Mouse (Mus musculus) liver, embryonic 15.5 days (tissue): ENCODE measurements around the gene Cdpf1. TPM values are rescaled to one million over a fixed set of nuclear protein-coding genes. Genes with fewer than 3 reads are reported as not detected.

Experiments
- ATAC-seq: fragments of 200-750 bp; cut with Nextera tagmentation; 2 replicates; pipeline ENCODE4 v1.8.0; 2017; ENCODE audit warnings: moderate number of reproducible peaks, mild to moderate bottlenecking, moderate library complexity; ENCODE audit not compliant: insufficient read depth
- H3K27ac ChIP-seq: fragments of 300-500 bp; sonication (generic); replicated peaks from 2 replicates; pipeline ENCODE4 v1.5.1; 2015; ENCODE audit warnings: mild to moderate bottlenecking, inconsistent platforms
- H3K27me3 ChIP-seq: fragments of 300-500 bp; sonication (generic); 2 replicates; pipeline ENCODE4 v1.6.1; 2015; ENCODE audit warnings: mild to moderate bottlenecking, inconsistent platforms
- H3K36me3 ChIP-seq: fragments of 300-500 bp; sonication (generic); replicated peaks from 2 replicates; pipeline ENCODE4 v1.6.1; 2015; ENCODE audit warnings: moderate library complexity, mild to moderate bottlenecking, inconsistent platforms
- H3K4me1 ChIP-seq: fragments of 300-500 bp; sonication (generic); replicated peaks from 2 replicates; pipeline ENCODE4 v1.6.1; 2015; ENCODE audit warnings: inconsistent platforms
- H3K4me2 ChIP-seq: fragments of 300-500 bp; sonication (generic); 2 replicates; pipeline ENCODE4 v1.6.1; 2015; ENCODE audit warnings: moderate library complexity, mild to moderate bottlenecking, inconsistent platforms
- H3K4me3 ChIP-seq: fragments of 300-500 bp; sonication (generic); replicated peaks from 2 replicates; pipeline ENCODE4 v1.5.1; 2015; ENCODE audit warnings: mild to moderate bottlenecking, inconsistent platforms
- H3K9ac ChIP-seq: fragments of 300-500 bp; sonication (generic); 2 replicates; pipeline ENCODE4 v1.6.1; 2015; ENCODE audit warnings: moderate library complexity, mild to moderate bottlenecking, inconsistent platforms
- H3K9me3 ChIP-seq: fragments of 300-500 bp; sonication (generic); replicated peaks from 2 replicates; pipeline ENCODE4 v1.6.1; 2016; ENCODE audit warnings: inconsistent platforms
- WGBS: fragments of 180-500 bp; shearing (Covaris S2); methylation state at CpG from one replicate; pipeline ENCODE4 v1.1.7; 2015; ENCODE audit warnings: mixed read lengths; ENCODE audit not compliant: insufficient replicate concordance; 5-methylcytosine and 5-hydroxymethylcytosine counted together
- polyA plus RNA-seq: library from polyadenylated mRNA; unstranded; fragments of >200 nt; fragmentation: Nextera tagmentation; extraction: Ambion mirVana; gene quantifications from 2 replicates; pipeline ENCODE4 v1.2.1, GENCODE M21; 2015

The Cdpf1 gene
- polyA plus RNA-seq, 1 experiment from 2014 or later = 20.9 TPM

DNA sequence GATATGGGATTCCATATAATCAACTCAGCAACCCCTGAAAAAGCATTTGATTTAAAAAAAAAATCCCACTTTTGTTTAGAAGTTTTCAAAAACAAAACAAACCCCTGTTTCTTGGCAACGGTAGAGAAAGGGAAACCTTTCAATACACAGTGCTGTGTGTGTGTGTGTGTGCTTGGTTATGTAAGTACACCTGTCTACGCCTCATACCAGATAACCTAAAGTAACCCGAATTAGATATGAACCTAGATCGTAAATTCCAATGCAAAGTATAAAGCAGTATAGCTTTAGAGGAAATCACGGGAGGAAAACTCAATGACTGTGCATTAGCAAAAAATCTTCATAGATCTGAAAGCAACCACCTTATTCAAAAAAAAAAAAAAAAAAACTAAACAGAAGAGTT, 44.8 kb downstream of the Cdpf1 start:
- Histone ChIP-seq H3K9ac (no peak overlapping the region), H3K4me1 (no peaks in the 10 kb centered on the region; the same call in 1 of the 2 replicates), H3K4me3 (no peak overlapping the region), H3K27me3 (no peaks in the 10 kb centered on the region), H3K4me2 (no peak overlapping the region), H3K27ac (no peak overlapping the region), H3K9me3 (no peaks in the 10 kb centered on the region), H3K36me3 (no peaks in the 10 kb centered on the region)
- ATAC-seq = no peak
- WGBS = 64% methylated on average over 5 of the region's 5 CpGs

DNA sequence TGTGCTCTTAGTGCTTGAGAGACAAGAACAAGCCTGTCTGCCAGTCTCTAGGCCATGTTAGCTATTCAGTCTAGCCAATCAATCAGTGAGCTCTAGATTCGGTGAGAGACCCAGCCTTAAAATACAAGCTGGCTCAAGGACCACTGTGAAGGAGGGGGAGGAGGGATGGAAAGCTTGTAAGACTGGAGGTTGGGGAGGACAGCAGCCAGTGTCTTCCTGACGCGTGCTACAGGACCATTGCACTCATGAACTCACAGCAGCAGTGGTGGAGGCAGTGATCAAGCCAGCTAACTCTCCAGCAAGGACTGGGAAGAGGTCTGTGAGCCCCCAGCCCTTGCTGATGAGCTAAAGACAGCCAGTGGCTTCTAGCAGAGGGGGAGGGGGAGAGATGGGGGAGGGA, 46.5 kb downstream of the Cdpf1 start:
- Histone ChIP-seq H3K9me3 (no peaks in the 10 kb centered on the region), H3K4me1 (no peaks in the 10 kb centered on the region), H3K27ac (no peak overlapping the region), H3K9ac (no peak overlapping the region), H3K36me3 (no peaks in the 10 kb centered on the region), H3K27me3 (no peaks in the 10 kb centered on the region), H3K4me3 (no peak overlapping the region), H3K4me2 (no peak overlapping the region)
- ATAC-seq = no peak
- 42% methylated on average over 3 of the region's 3 CpGs for WGBS

DNA sequence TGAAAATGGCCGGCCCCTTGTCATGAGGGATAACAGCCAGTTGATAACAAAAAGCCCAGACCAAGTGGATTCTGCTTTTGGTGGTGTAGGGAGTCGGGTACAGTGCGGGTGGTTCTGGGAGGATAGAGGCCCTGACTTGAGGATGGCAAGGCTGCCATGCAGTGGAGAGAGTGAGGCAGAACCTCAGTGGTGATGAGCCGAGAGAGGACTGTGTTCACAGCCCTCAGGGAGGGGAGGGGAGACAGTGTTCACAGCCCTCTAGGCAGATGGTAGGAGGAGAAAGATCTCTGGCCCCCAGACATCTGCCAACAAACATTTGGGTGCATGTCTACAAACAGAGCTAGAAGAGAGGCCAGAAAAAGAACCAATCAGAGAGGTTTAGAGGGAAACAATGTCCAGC, 48.7 kb downstream of the Cdpf1 start:
- no peak overlapping the region for H3K27ac ChIP-seq

GRCm38 (mm10) chr15:85757768-85758167, 53.7 kb downstream of the Cdpf1 start:
- no peaks in the 10 kb centered on the region for H3K27me3 ChIP-seq
- 0 out of 2 replicates have a peak, but pooled peaks cover 6% of the 10 kb centered on the region for H3K4me1 ChIP-seq
- H3K4me3 ChIP-seq = no peak overlapping the region
- H3K4me2 ChIP-seq = no peak overlapping the region
- 72% methylated on average over 3 of the region's 3 CpGs for WGBS
- no peak overlapping the region for H3K27ac ChIP-seq
- no peak overlapping the region for H3K9ac ChIP-seq
- peaks cover 6% of the 10 kb centered on the region for H3K9me3 ChIP-seq
- peaks cover 5% of the 10 kb centered on the region; the same call in 1 of the 2 replicates for H3K36me3 ChIP-seq
- no peak for ATAC-seq

More for the DNA sequence above, 48.7 kb downstream of the Cdpf1 start:
- H3K4me3 ChIP-seq = no peak overlapping the region
- no peak for ATAC-seq
- H3K4me2 ChIP-seq = no peak overlapping the region
- no peak overlapping the region for H3K9ac ChIP-seq
- 51% methylated on average over 4 of the region's 4 CpGs for WGBS
- H3K36me3 ChIP-seq = peaks cover 1% of the 10 kb centered on the region; the same call in 1 of the 2 replicates
- no peaks in the 10 kb centered on the region for H3K27me3 ChIP-seq
- no peaks in the 10 kb centered on the region for H3K4me1 ChIP-seq
- H3K9me3 ChIP-seq = peaks cover 1% of the 10 kb centered on the region

Other genes with a start within 250 kb of the Cdpf1 start
- gene Wnt7b, start 229.2 kb downstream of the Cdpf1 start, polyA plus RNA-seq = 0.18 and 0.21 TPM in 2 replicates
- gene Ppara, start 76.7 kb downstream of the Cdpf1 start, polyA plus RNA-seq = 23.7 and 31.9 TPM in 2 replicates
- gene Pkdrej, start 10.0 kb upstream of the Cdpf1 start, polyA plus RNA-seq = 0.08 and 0.09 TPM in 2 replicates
- gene Ttc38, start 20.6 kb upstream of the Cdpf1 start, polyA plus RNA-seq = 8.6 and 9.8 TPM in 2 replicates
- 24.2 and 25.0 TPM in 2 replicates for gene Gtse1, start 48.0 kb upstream of the Cdpf1 start, polyA plus RNA-seq
- 17.3 and 19.4 TPM in 2 replicates for gene Trmu, start 67.6 kb upstream of the Cdpf1 start, polyA plus RNA-seq
- 0.01 and 0.08 TPM in 2 replicates for gene Celsr1, start 222.1 kb upstream of the Cdpf1 start, polyA plus RNA-seq
- gene Gramd4, start 246.0 kb upstream of the Cdpf1 start, polyA plus RNA-seq = 6.3 and 7.8 TPM in 2 replicates